Mouse (Mus musculus) megakaryocyte, adult 5-6 weeks (primary cell): Measurements from ENCODE around the gene Glis3. TPM values are rescaled to one million over a fixed set of nuclear protein-coding genes. Genes with fewer than 3 reads are reported as not detected.

Source experiments
- ATAC-seq: 2 replicates; pipeline ENCODE4 v1.8.0; 2016; ENCODE audit warnings: mild to moderate bottlenecking, inconsistent platforms; ENCODE audit not compliant: poor library complexity, severe bottlenecking
- total RNA-seq, 2 experiments: library from RNA; stranded (forward) in 1 of 2; stranded (reverse) in 1 of 2; fragments of 153-499, 151-499 nt in 1 of 2; fragments of 221-1000, 200-1000 nt in 1 of 2; gene quantifications; 2 replicates each; pipeline versions ENCODE4 v1.2.3 to v1.2.4; 2015 to 2017

Glis3 gene
- total RNA-seq, 2 experiments from 2014 or later, result 1.2 to 1.4 TPM

DNA sequence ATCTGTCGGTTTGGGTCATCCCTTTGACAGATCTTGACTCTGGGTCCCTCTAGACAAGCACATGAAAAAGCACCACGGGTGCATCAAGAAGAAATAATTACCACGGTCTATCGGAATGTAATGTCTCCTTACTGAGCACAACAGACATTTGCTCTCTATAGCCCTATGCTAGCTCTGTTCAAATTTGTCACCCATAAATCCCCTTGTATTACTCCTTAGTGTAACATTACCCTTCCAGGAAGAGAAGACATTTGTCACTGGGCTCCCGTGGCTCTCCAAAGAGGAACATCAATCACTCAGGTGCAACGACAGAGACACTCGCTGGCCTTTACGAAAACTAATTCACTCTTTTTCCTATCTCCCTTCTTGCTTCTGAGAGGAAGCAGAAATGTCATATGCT is 413.0 kb downstream of the Glis3 start:
- ATAC-seq, result no peak

DNA sequence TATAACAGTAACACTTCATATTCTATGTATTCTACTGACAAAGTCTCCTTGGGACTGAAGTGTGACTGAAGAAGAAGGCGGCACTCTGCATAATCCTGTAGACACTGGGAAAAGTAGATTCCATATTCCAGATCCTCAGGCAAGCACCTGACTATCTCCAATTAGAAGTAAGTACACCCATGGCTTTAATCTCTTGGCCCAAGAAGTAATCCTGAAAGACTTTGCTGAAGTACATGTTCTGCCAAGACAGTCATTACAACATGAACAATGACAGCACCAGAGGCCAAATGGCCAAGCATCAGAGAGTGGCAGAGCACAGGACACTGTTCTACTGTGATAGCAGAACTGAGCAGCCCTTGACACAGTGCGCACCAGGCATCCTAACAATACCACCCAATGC is 414.1 kb downstream of the Glis3 start:
- ATAC-seq, result no peak

DNA sequence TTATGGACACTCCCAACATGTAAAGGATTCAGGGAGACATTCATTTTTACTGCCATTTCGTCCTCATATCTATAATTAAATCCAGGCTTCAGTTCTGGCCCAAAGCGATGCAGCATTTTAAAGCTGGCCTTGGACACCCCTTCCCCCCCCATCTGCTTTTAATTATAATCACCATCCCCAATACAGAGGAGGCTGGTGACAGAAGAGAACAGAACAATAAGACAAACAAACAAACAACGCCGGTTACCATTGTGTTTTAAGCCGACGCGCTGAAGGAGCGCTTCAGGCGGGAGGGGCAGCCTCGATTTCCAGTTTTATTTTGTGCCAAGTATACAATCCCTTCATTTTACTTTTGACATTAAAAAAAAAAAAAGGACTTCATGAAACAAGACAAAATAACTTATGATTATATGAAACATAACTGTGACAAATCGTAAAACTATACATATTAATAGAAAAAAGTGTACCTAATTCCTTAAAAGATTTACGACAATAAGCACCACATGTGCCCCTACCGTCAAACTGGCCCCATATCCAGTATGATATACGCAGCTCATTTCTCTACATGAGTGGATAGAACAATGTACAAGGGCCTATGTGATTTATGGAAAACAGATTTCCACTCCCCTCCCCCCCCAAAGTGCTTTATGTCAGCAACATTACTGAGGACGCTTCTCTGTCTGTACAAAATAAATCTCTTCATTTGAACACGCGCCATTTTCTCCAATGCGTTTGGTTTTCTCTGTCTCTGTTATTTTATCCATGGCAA is 420.8 kb downstream of the Glis3 start:
- no peak for ATAC-seq

DNA sequence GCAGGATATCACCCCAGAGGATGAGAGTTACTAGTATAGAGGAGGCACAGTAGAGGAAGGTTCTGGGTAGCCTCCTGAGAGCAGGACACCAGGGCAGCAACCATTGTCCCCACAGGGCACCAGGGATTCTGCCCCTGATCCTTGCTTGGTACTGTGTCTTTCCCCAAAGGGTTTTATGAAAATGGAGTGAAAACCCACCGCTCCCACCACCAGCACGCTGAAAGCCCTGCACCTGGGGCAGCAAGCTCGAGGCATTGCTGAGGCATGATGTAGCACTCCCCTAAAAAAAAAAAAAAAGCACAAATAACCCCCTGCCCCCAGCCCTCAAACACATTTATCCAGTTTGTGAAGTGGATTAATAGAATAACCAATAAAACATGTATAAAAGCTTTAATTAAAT is 421.4 kb downstream of the Glis3 start:
- no peak for ATAC-seq

DNA sequence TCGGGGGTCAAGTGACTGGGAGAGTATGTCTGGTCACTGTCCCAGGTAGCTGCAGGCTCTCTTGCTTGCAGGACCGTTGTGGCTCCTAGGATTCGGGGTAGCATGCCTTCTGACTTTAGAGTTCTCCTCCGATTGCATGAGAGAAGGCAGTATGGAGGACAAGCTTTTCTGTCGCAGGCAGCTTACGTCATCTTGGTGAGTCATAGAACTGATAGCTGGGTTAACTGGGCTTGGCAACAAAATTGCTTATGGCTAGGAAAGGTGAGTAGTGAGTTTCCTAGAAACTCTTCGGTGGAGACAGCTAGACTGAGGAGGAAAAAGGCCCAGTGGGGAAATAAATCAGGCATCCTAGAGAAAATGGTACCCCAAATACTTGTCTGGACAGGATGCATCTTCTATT is 432.5 kb downstream of the Glis3 start:
- ATAC-seq, result no peak

DNA sequence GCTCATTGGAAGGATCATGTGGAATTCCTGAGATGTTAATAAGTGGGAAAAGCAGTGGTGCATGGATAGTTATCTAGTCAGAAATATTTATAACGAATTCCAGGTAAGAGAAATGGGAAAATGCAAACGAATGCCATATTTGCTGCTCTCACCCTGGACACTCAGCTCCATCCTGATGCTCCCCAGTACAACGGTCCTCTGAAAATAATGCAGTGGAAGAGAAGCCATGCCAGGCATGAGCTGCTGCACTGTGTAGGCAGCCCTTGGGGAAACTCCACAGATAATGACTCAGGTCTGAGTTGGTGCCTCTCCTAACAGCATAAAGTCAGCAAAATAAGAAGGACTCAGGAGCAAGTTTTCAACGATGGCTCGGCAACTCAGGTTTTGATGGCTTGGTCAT is 433.7 kb downstream of the Glis3 start:
- ATAC-seq, result no peak

DNA sequence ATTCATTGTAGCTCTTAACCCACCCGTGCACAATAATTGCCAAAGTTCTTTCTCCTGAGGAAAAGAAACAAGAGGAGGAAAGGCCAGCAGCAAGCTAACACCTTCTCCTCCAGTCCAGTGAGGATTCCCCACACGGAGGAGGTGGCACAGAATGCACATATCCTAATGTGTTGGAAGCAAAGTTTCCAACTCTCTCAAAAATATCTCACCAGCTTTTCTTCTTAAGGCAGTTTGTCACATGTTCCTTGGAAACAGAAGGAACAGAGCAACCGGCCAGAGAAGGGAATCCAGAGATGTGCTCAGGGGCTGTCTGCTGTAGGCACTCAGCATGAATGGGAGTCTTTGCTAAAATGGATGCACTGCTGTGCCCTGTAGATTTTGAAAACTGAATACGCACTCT is 441.8 kb downstream of the Glis3 start:
- ATAC-seq, result no peak

DNA sequence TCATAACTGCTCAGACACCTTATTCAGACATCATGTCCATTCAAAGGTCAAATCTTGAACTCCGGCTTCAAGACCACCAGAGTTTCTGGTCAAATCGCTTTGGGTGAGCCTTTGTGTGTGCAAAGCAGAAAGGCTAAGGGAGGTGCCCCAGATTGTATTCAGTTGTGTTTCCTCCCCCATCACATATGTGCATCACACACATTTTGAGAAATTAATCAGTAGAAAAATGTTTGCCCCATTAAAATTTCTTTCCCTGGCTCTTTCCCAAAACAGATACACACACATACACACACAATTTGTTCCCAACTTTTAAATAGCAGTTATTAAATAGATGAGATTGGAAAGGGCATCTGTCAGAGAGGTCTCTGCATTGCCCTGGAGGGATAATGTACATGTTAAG is 442.3 kb downstream of the Glis3 start:
- ATAC-seq, result no peak

DNA sequence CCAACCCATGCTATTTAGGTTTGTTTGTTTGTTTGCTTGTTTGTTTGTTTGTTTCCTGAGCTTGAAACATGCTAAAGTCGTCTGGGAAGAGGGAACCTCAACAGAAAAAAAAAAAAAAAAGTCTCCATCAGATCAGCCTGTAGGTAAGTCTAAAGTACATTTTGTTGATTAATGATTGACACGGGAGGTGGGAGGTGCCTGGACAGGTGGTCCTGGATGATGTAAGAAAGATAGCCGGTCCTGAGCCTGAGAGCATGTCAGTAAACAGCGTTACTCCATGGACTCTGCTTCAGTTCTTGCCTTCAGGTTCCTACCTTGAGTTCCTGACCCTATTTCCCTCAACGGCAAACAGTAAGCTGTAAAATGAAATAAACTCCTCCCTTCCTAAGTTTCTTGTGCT is 444.3 kb downstream of the Glis3 start:
- no peak for ATAC-seq

DNA sequence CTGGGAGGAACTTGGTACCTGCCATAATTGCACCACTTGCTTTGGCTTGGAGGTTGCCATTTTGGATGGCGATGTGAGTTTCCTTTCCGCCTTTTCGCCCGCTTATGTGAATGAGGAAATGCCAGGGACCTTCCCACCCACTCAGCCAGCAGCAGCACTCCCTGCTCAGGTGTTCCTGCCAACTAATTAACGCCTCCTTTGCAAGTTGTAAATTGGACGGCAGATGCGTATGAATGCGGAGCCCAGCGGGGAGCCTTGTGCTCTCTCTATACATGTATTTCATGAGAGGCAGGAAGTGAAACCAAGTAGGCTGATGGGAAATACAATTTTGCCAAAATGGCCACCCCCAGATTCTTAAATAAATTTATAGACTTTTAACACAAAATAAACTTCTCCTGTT is 444.8 kb downstream of the Glis3 start:
- no peak for ATAC-seq

DNA sequence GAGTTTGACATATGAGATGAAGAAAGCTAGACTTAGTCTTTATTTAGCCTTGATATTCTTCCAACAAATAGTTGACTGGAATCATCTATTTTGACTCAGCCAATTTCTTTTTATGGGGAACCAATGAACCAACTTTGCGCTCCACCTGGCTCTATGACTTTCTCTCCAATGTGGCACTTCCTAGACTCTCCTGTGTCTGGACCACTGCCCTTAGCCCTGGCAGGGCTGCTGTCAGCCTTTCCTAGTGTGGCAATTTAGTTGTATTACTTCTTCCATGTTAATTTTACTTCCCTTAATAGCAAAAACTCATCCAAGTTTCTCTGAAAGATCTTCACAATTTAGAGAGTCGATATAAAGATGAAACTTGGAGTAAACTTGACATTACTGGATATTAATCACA is 445.2 kb downstream of the Glis3 start:
- ATAC-seq, result no peak

DNA sequence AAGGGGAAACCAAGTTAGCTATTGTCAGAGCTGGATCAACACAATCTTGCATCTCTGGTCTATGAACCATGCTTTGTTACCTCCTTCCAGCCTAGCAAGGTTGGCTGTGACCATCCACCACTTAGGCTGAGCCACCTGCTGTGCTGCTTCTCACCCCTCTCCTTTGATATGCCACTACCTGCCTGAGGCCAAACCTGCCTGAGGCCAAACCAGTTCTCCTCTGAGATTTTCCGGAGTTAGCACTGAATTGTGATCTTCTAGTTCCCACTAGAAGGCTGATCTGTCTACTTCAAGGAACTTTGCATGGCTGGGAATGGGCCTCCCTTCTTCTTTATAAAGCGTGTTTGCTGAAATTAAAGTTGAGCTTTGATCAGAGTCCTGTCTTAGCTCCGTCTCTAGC is 448.4 kb downstream of the Glis3 start:
- no peak for ATAC-seq

DNA sequence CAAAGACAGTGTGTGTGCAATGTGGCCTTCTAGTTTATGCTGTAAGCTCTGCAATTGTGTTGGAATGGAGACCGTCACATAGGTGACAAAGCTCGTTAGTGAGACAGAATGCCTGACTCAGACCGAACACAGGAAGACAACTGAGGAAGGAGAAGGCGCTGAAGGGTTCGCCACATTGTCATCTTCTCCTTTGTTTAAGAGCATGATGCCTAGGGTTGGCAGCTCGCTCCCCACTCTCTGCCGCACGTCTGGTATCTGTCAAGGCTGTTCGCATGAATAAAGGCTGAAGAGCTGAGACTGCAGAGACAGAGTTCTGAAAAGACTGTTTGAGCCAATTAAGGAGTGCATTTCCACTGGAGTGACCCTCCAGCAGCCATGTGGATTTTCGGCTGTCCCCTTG is 452.4 kb downstream of the Glis3 start:
- ATAC-seq, result no peak

DNA sequence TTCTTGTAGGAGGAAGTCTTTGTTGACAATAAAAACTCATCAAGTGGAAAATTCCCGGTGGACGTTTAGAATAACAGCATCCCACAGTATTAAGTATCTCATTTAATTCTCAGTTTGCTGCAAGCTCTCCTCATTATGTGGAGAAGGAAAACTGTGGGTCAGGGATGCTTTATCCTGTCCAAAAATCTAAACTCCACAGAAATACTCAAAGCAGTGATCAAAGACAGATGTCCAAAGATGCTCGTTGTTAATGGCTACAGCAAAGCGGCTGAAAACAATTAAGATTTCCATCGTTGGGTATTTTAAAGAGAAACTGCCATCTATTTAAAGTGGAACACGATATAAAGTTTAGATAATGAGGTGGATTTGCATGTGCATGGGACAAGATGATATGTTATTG is 454.2 kb downstream of the Glis3 start:
- ATAC-seq, result no peak

DNA sequence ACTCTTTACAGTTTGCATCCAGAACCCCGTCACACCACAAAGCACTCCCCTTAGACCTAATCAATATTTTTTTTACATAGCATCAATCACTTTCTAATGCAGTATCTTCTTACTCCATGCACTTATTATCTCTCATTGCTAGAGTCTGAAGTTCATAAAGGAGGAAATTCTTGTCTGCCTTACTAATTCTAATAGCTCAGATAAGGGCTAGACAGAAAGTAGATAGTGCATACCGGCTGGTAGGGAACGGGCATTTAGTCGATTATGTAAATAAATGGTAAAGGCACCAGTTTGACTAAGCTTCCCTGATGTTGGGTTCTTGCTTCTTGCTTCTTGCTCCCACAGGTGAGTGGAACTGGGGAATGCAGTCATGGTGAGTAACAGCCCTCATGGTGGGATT is 468.2 kb downstream of the Glis3 start:
- no peak for ATAC-seq

Other genes starting within 250 kb of the Glis3 start
- not detected in 2 replicates for gene Slc1a1, start 155.0 kb upstream of the Glis3 start, total RNA-seq (2015)
- gene Slc1a1, start 155.0 kb upstream of the Glis3 start, total RNA-seq (2017), result not detected in 2 replicates